Mouse (Mus musculus): ENCODE data around the gene Tenm1.

Tenm1 gene

GRCm38 (mm10) chrX:42781566-42781965, 647.4 kb downstream of the Tenm1 start:
- DNase-seq (ENCODE audit: low spot score) = no peak

GRCm38 (mm10) chrX:42718078-42718785, 710.7 kb downstream of the Tenm1 start:
- no peak for DNase-seq (ENCODE audit: low spot score)

GRCm38 (mm10) chrX:42700291-42700690, 728.6 kb downstream of the Tenm1 start:
- DNase-seq (ENCODE audit: low spot score) = no peak

- no peak for DNase-seq (ENCODE audit: low spot score)
Observed at GRCm38 (mm10) chrX:42647131-42647530, 781.8 kb downstream of the Tenm1 start.

GRCm38 (mm10) chrX:42580521-42580920, 848.4 kb downstream of the Tenm1 start:
- DNase-seq (ENCODE audit: low spot score) = no peak

GRCm38 (mm10) chrX:42558683-42559082, 870.2 kb downstream of the Tenm1 start:
- no peak for DNase-seq (ENCODE audit: low spot score)

- DNase-seq (ENCODE audit: low spot score) = peak; percentile 3
Observed at GRCm38 (mm10) chrX:42557284-42557683, 871.6 kb downstream of the Tenm1 start.

GRCm38 (mm10) chrX:42548513-42548912, 880.4 kb downstream of the Tenm1 start:
- no peak for DNase-seq (ENCODE audit: low spot score)

- no peak for DNase-seq (ENCODE audit: low spot score)
Observed at GRCm38 (mm10) chrX:42545076-42545475, 883.9 kb downstream of the Tenm1 start.

GRCm38 (mm10) chrX:42540756-42541053, 888.2 kb downstream of the Tenm1 start:
- DNase-seq (ENCODE audit: low spot score) = peak; percentile 7

GRCm38 (mm10) chrX:42540030-42540755, 888.7 kb downstream of the Tenm1 start:
- DNase-seq (ENCODE audit: low spot score) = no peak

GRCm38 (mm10) chrX:42530703-42531102, 898.2 kb downstream of the Tenm1 start:
- DNase-seq (ENCODE audit: low spot score) = no peak

- DNase-seq (ENCODE audit: low spot score) = no peak
Observed at GRCm38 (mm10) chrX:42522868-42523267, 906.1 kb downstream of the Tenm1 start.

GRCm38 (mm10) chrX:42512567-42512966, 916.4 kb downstream of the Tenm1 start:
- no peak for DNase-seq (ENCODE audit: low spot score)

GRCm38 (mm10) chrX:42511105-42511504, 917.8 kb downstream of the Tenm1 start:
- DNase-seq (ENCODE audit: low spot score) = no peak

- DNase-seq (ENCODE audit: low spot score) = no peak
Observed at GRCm38 (mm10) chrX:42502291-42503043, 926.5 kb downstream of the Tenm1 start, which contains the start of gene Sh2d1a. TSS of gene Sh2d1a (plus strand) at chrX:42502453.

- DNase-seq (ENCODE audit: low spot score) = no peak
Observed at GRCm38 (mm10) chrX:42500538-42500937, 928.4 kb downstream of the Tenm1 start.

- DNase-seq (ENCODE audit: low spot score) = no peak
Observed at GRCm38 (mm10) chrX:42490336-42490735, 938.6 kb downstream of the Tenm1 start.

- no peak for DNase-seq (ENCODE audit: low spot score)
Observed at GRCm38 (mm10) chrX:42489446-42489845, 939.5 kb downstream of the Tenm1 start, which contains the start of gene Tex13c2. TSS of gene Tex13c2 (plus strand) at chrX:42489691.

Data from yolk sac, embryonic 10.5 days (tissue).